Mouse (Mus musculus) G1E (cell line): ENCODE data around the gene Gtpbp1. TPM values are rescaled to one million over a fixed set of nuclear protein-coding genes. Genes with fewer than 3 reads are reported as not detected.

ENCODE experiments used
- ATAC-seq: 2 replicates; pipeline ENCODE4 v1.8.0; 2016; ENCODE audit warnings: mild to moderate bottlenecking; ENCODE audit not compliant: insufficient number of reproducible peaks, poor library complexity, low FRiP score, severe bottlenecking; ENCODE audit errors: extremely low read depth
- DNase-seq: peaks from one replicate; pipeline ENCODE4 v3.0.0; 2012; ENCODE audit warnings: low spot score
- H3K27me3 ChIP-seq: 2 replicates; pipeline ENCODE4 v1.6.1; 2012; ENCODE audit warnings: mild to moderate bottlenecking, low read length, inconsistent platforms; ENCODE audit not compliant: insufficient read depth
- H3K36me3 ChIP-seq: replicated peaks from 2 replicates; pipeline ENCODE3; 2012; ENCODE audit warnings: mild to moderate bottlenecking, inconsistent platforms
- H3K4me1 ChIP-seq: 2 replicates; pipeline ENCODE4 v1.6.1; 2012; ENCODE audit warnings: low read depth, low read length, inconsistent platforms, mixed read lengths; ENCODE audit not compliant: insufficient read depth
- H3K4me3 ChIP-seq: 2 replicates; pipeline ENCODE4 v1.5.1; 2012; ENCODE audit warnings: low read depth, mild to moderate bottlenecking, inconsistent platforms, low read length, moderate library complexity, mixed read lengths
- H3K9me3 ChIP-seq: replicated peaks from 2 replicates; pipeline ENCODE4 v1.6.1; 2012; ENCODE audit warnings: inconsistent platforms
- CTCF ChIP-seq: IDR thresholded peaks from 2 replicates; pipeline ENCODE4 v1.5.1; 2012; ENCODE audit warnings: low read depth, low read length, inconsistent platforms, mixed read lengths
- GATA1 ChIP-seq: IDR thresholded peaks from 2 replicates; pipeline ENCODE4 v1.6.1; 2012; ENCODE audit warnings: borderline replicate concordance, low read length, inconsistent platforms, mixed read lengths
- GATA2 ChIP-seq: IDR thresholded peaks from 2 replicates; pipeline ENCODE4 v1.6.1; 2012; ENCODE audit warnings: low read depth, low read length, inconsistent platforms, borderline replicate concordance
- POLR2AphosphoS5 ChIP-seq: IDR thresholded peaks from 2 replicates; pipeline ENCODE4 v1.6.1; 2012; ENCODE audit warnings: low read depth, low read length, inconsistent platforms; ENCODE audit not compliant: insufficient replicate concordance
- TAL1 ChIP-seq: conservative IDR thresholded peaks from 2 replicates; pipeline ENCODE4 v1.6.1; 2012; ENCODE audit warnings: low read depth, low read length, inconsistent platforms, mixed read lengths
- polyA plus RNA-seq: library from polyadenylated mRNA; stranded (reverse); fragments of >175 nt; gene quantifications from 2 replicates; pipeline ENCODE4 v1.2.3, GENCODE M21; 2012
- total RNA-seq, 2 experiments: library from RNA; stranded (forward) in 1 of 2; stranded (reverse) in 1 of 2; fragments of 200-1000 nt in 1 of 2; fragments of >200 nt in 1 of 2; fragmentation: Nextera tagmentation in 1 of 2; gene quantifications; 2 replicates each; pipeline ENCODE4 v1.2.3; 2014 to 2017

Gtpbp1 gene
- total and polyA plus RNA-seq, 3 experiments: 54.8 to 108 (median 63.7) TPM

GRCm38 (mm10) chr15:79656451-79656850, 34.2 kb upstream of the Gtpbp1 start:
- TF ChIP-seq TAL1 (no peak), POLR2AphosphoS5 (no peak), GATA2 (no peak), CTCF (no peak), GATA1 (no peak)
- Histone ChIP-seq H3K36me3 (peaks cover 9% of the 10 kb centered on the region), H3K27me3 (peaks cover 3% of the 10 kb centered on the region; the same call in 1 of the 2 replicates), H3K4me1 (peaks cover 26% of the 10 kb centered on the region), H3K4me3 (no peak overlapping the region), H3K9me3 (no peaks in the 10 kb centered on the region)
- ATAC-seq (no peak), DNase-seq (no peak)

- 0 out of 2 replicates have a peak, but pooled peaks cover 2% of the 10 kb centered on the region for H3K9me3 ChIP-seq
- H3K4me3 ChIP-seq: peak overlapping the region; percentile 86
- peaks cover 3% of the 10 kb centered on the region; the same call in 1 of the 2 replicates for H3K27me3 ChIP-seq
- TF ChIP-seq GATA1 (no peak), CTCF (peak; percentile 32; the same call in 1 of the 2 replicates), TAL1 (no peak), POLR2AphosphoS5 (no peak)
- H3K36me3 ChIP-seq: peaks cover 25% of the 10 kb centered on the region
- peaks cover 26% of the 10 kb centered on the region for H3K4me1 ChIP-seq
- DNase-seq (peak; percentile 46), ATAC-seq (no peak)
Observed at GRCm38 (mm10) chr15:79657837-79658530, 32.7 kb upstream of the Gtpbp1 start.

GRCm38 (mm10) chr15:79658531-79659375, 31.9 kb upstream of the Gtpbp1 start, which contains the start of the genes Fam227a and Cby1:
TSS of gene Fam227a (minus strand) at chr15:79658956.
TSS of gene Cby1 (plus strand) at chr15:79659199.
- TF ChIP-seq CTCF (no peak), GATA1 (no peak), GATA2 (no peak), TAL1 (no peak), POLR2AphosphoS5 (no peak)
- ATAC-seq: peak; percentile 34; the same call in 1 of the 2 replicates

GRCm38 (mm10) chr15:79661852-79662251, 28.8 kb upstream of the Gtpbp1 start:
- Histone ChIP-seq H3K9me3 (0 out of 2 replicates have a peak, but pooled peaks cover 2% of the 10 kb centered on the region), H3K4me1 (peaks cover 27% of the 10 kb centered on the region), H3K27me3 (no peaks in the 10 kb centered on the region), H3K36me3 (peaks cover 61% of the 10 kb centered on the region), H3K4me3 (no peak overlapping the region)
- ATAC-seq (no peak), DNase-seq (no peak)
- no peak for TF ChIP-seq POLR2AphosphoS5
- peak; percentile 39 for TF ChIP-seq CTCF

More at GRCm38 (mm10) chr15:79658531-79659375, 31.9 kb upstream of the Gtpbp1 start, which contains the start of the genes Fam227a and Cby1:
- peak within 1 kb of the TSS; percentile 86 for H3K4me3 ChIP-seq
- H3K36me3 ChIP-seq: peaks cover 32% of the 10 kb centered on the region
- peak; percentile 81 for DNase-seq
- 0 out of 2 replicates have a peak, but pooled peaks cover 2% of the 10 kb centered on the region for H3K9me3 ChIP-seq
- peaks cover 3% of the 10 kb centered on the region; the same call in 1 of the 2 replicates for H3K27me3 ChIP-seq
- H3K4me1 ChIP-seq: peaks cover 26% of the 10 kb centered on the region

GRCm38 (mm10) chr15:79664666-79665065, 26.0 kb upstream of the Gtpbp1 start:
- Histone ChIP-seq H3K27me3 (no peaks in the 10 kb centered on the region), H3K4me3 (no peak overlapping the region), H3K36me3 (peaks cover 85% of the 10 kb centered on the region), H3K4me1 (peaks cover 22% of the 10 kb centered on the region), H3K9me3 (0 out of 2 replicates have a peak, but pooled peaks cover 2% of the 10 kb centered on the region)
- DNase-seq (no peak), ATAC-seq (no peak)
- no peak for TF ChIP-seq POLR2AphosphoS5
- no peak for TF ChIP-seq GATA2
- no peak for TF ChIP-seq TAL1
- no peak for TF ChIP-seq GATA1
- TF ChIP-seq CTCF: no peak

GRCm38 (mm10) chr15:79669195-79669594, 21.4 kb upstream of the Gtpbp1 start:
- no peaks in the 10 kb centered on the region for H3K27me3 ChIP-seq
- no peak overlapping the region for H3K4me3 ChIP-seq
- TF ChIP-seq POLR2AphosphoS5 (no peak), CTCF (no peak), GATA2 (no peak), TAL1 (no peak), GATA1 (no peak)
- H3K4me1 ChIP-seq: peaks cover 25% of the 10 kb centered on the region
- peaks cover 69% of the 10 kb centered on the region for H3K36me3 ChIP-seq
- DNase-seq: no peak
- H3K9me3 ChIP-seq: no peaks in the 10 kb centered on the region
- ATAC-seq: no peak
